Mouse (Mus musculus): ENCODE results near the gene Serpinb3b.
"Not testable (repeated sequence)": the region's sequence is repeated elsewhere in the genome, so short reads cannot be mapped to it uniquely, and the experiment has no call there.

The Serpinb3b gene

GRCm38 (mm10) chr1:107278261-107278660 lies at the start of gene Serpinb3b, which contains the start of gene Serpinb3c:
Gene Serpinb3b, minus strand, starts transcription at chr1:107278361.
Gene Serpinb3c, minus strand, starts transcription at chr1:107278371.
- DNase-seq (ENCODE audit: low spot score in 2 of 2) = not testable (repeated sequence)

DNA sequence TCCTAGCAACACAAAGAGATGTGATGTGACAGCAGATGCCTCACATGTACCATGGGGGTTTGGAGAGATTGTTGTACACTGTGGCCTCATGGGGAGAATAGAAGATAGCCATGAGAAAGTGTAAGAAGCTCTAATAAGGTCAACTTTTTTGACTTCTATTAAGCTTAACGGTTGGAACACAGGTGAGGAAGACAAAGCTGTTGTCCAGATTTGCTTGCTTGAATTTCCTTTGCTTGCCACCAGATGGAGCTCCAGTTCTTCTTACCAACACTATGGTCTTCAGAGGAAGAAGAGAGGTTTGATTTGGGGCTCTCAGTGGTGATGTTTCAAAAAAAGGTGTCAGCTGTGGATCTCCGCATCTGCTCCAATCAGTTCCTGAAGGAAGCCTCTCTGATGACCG lies 35.0 kb downstream of the Serpinb3b start:
- not testable (repeated sequence) for DNase-seq (ENCODE audit: low spot score in 2 of 2)

DNA sequence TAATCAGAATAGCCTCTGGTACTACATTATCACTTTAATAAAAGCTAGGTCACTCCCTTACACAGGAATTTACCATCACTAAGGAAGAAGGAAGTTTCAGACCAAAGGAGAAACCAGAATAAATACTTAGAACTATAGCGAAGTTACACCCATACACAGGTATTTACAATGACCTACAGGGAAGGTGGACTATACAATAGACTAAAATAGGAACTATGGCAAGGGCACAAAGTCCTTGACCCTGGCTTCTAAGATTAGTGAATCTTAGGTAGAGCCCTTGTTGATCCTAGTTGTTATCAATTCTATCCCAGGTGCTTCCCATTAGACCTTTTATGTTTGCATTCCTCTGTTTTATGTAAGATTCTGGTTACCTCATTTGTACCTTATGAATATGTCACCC lies 60.9 kb downstream of the Serpinb3b start:
- DNase-seq (ENCODE audit: low spot score in 2 of 2) = not testable (repeated sequence)

DNA sequence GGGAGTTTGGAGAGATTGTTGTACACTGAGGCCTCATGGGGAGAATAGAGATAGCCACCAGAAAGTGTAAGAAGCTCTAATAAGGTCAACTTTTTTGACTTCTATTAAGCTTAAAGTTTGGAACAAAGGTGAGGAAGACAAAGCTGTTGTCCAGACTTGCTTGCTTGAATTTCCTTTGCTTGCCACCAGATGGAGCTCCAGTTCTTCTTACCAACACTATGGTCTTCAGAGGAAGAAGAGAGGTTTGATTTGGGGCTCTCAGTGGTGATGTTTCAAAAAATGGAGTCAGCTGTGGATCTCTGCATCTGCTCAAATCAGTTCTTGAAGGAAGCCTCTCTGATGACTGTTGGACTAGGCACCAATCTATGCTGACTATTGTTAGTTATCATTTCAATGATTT lies 150.7 kb downstream of the Serpinb3b start:
- not testable (repeated sequence) for DNase-seq (ENCODE audit: low spot score in 2 of 2)
